Mouse (Mus musculus) monocyte, adult 2 months (primary cell): ENCODE data around the gene Snapc5.
"Not testable (repeated sequence)": the region's sequence is repeated elsewhere in the genome, so short reads cannot be mapped to it uniquely, and the experiment has no call there.

ENCODE experiments used
- DNase-seq, 2 experiments: peaks; one replicate each; pipeline ENCODE4 v3.0.0; 2022; ENCODE audit warnings: low spot score in 2 of 2, low read depth in 1 of 2

Snapc5 gene

DNA sequence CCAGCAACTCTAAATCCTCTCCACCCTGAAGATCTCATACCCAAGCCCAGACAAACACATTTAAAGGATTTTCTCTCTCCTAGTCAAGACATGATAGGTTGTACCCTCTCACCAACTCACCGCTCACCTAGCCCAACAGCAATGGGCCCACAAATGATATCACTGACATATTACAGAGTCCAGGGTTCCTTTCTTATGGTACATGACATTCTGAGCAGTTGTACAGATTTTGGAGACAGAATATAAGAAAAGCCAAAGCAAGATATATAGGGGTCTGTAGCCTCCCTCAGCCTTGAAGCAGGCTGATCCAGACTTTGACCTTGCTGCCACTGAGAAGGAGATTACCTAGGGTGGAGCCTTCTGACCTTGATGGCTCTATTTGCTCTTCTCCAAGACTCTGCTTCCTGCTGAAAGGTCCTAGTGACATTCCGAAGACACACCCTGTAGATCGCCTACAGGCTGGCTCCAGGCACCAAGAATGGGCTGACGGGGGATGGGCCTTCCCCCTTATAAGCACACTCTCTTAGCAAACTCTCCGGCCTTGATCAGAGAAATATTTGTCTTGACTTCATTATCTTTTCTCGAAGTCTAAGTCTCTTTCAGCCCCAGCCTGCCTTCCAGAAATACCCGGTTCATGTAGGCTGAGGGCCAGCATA lies 19.8 kb downstream of the Snapc5 start:
- DNase-seq: not testable (repeated sequence)

GRCm38 (mm10) chr9:64199897-64200296 lies 20.8 kb downstream of the Snapc5 start:
- DNase-seq: no peak

- no peak for DNase-seq
Observed at GRCm38 (mm10) chr9:64202331-64202730, 23.3 kb downstream of the Snapc5 start.

- no peak for DNase-seq
Observed at GRCm38 (mm10) chr9:64202866-64203265, 23.8 kb downstream of the Snapc5 start.

GRCm38 (mm10) chr9:64207509-64208084 lies 28.5 kb downstream of the Snapc5 start:
- DNase-seq: no peak

DNA sequence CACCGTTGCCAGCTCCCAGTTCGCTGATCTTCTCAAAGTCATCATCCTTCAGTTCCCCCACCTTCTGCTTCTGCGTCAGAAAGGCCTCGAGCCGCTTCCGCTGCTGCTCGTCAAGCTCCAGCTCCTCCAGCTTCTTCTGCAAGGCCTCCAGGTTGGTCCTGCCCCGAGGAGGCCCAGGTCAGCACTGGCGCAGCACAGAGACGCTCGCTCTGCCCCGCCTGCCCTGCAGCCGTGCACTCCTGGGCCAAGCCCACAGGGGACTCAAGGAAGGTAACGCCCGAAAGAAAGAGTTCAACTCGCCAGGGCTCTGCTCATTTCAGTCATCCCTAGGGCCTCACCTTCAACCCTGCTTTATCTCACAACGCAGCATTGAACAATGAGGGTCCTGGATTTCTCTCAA lies 35.4 kb downstream of the Snapc5 start:
- no peak for DNase-seq

- no peak for DNase-seq
Observed at GRCm38 (mm10) chr9:64216090-64216489, 37.0 kb downstream of the Snapc5 start.

GRCm38 (mm10) chr9:64216641-64217040 lies 37.6 kb downstream of the Snapc5 start:
- no peak for DNase-seq

DNA sequence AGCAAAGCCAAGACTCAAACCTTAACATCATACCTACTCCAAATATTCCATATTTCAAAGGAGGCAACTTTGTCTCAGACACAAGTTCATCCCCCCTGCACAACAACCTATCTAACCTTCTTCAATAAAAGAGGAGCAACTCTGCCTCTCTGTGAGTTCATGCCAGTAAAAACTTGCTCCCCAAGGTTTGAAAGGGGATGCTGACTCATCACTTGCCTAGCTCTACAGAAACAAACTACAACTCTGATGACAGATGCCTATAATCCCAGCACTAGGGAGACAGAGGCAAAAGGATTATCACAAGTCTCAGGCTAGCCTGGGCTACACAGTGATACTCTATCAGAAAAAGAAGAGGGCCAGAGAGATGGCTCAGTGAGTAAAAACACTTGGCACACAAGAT lies 38.8 kb downstream of the Snapc5 start:
- no peak for DNase-seq

DNA sequence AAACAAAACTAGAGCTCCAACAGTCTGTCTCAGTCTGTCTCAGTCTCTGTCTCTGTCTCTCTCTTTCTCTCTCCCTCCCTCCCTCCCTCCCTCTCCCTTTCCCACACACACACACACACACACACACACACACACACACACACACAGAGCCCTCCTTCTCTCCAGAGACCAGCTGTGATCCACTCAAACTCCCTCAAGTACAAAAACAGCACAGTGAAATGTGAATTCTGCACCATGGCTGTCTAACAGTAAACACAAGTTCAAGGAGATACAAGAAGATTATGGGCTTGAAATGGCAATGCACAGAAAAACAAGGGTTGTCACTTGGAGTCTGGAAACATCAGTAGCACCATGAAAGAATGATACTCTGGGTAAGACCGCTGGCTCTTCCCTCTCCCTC lies 40.2 kb downstream of the Snapc5 start:
- no peak for DNase-seq

DNA sequence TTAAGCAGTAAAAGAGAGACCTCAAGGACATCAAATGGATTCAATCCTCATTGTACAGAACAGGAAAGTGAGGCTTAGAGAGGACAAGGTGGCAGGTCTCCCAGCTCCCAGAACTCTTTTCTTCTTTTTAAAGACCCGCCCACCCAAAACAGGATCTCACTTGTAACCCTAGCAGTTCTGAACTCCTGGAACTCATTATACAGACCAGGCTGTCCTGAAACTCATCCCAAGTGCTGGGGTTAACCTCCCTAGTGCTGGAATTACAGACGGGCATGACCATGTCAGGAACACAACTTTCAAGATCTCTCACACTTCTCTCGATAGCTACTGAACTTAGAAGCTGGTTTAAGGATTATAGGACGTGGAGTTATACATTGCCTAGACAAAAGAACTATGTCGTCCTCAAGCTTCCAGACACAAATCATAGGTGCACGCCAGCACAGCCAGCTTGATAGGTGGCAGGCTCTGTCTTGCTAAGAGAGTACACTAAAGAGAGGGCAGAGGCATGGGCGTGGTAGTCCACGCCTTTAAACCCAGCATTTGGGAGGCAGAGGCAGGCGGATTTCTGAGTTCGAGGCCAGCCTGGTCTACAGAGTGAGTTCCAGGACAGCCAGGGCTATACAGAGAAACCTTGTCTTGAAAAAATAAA lies 40.8 kb downstream of the Snapc5 start:
- DNase-seq: no peak

GRCm38 (mm10) chr9:64220603-64221002 lies 41.5 kb downstream of the Snapc5 start:
- DNase-seq: no peak

DNA sequence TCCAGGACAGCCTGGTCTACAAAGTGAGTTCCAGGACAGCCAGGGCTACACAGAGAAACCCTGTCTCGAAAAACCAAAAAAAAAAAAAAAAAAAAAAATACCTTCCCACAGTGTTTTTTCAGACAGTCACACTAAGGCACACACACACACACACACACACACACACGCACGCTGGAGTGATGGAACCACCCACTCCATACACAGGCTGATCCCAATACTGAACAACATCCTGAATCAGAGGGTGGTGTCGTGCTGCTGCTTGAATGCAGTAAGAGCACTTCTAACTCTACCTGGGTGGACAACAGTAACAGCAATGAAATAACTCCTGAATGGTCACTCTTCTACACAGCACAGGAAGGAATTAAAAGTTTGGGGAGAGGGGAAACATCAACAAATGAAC lies 42.4 kb downstream of the Snapc5 start:
- no peak for DNase-seq

DNA sequence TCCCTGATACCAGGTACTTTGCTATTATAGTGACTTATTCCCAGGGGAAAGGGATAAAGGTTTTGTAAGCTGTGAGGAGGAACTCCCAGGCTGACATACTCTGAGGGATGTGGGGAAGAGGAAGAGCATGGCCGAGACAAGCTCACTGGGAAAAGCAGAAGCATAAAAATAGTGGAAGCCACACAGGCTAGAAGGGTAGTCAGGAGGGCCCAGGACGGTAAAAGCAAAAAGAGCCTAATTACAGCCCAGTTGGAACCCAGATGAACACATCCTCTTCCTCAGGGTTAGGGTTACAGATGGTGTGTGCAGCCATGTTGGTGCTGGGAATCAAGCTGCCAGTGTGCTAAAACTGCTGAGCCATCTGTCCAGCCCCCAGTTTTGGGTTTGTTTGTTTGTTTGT lies 43.0 kb downstream of the Snapc5 start:
- DNase-seq: no peak

GRCm38 (mm10) chr9:64225805-64226204 lies 46.7 kb downstream of the Snapc5 start:
- no peak for DNase-seq

GRCm38 (mm10) chr9:64227736-64228135 lies 48.7 kb downstream of the Snapc5 start:
- DNase-seq: no peak

- no peak for DNase-seq
Observed at GRCm38 (mm10) chr9:64228972-64229371, 49.9 kb downstream of the Snapc5 start.

DNA sequence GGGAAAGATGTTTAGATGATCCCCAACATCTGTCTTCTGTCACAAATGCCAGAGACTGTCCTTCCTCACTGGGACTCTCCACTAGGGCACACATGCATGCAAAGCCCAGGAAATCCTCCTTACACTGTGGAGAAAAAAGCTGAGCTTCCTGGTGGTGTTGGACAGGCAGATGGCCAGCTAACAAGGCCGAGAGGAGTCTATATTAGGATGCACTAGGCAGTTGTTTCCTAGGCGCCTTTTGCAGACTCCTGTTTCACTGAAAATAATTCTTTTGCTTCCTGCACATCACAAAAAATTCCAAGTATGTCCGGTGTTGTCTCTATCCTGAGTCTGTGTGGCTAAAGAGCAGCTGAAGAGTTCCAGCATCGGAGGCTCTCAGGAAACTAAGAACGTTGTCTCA lies 52.1 kb downstream of the Snapc5 start:
- DNase-seq: no peak

DNA sequence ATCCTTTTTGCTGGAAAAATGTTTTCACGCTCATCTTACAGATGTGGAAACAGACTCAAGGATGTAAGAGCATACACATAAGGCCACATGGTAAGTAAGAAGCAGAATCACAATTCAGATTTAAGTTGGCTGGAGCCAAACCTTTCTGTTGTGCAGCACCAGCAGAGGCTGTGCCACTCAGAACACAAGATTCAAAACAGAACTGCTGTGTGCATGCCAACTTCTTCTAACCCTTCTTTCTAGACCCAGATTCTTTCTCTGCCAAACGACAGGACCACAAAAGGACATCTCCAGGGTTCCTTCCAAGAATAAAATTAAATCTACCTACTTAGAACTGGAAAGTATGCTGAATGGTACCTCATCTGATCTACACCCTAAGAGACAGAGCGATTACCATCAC lies 52.6 kb downstream of the Snapc5 start:
- no peak for DNase-seq

- DNase-seq: no peak
Observed at GRCm38 (mm10) chr9:64232257-64232957, 53.3 kb downstream of the Snapc5 start.
